Mouse (Mus musculus): ENCODE measurements around the gene Rnaseh2a.
"Not testable (repeated sequence)": the region's sequence is repeated elsewhere in the genome, so short reads cannot be mapped to it uniquely, and the experiment has no call there.

Rnaseh2a gene

GRCm38 (mm10) chr8:84934860-84935259 is 34.7 kb downstream of the Rnaseh2a start:
- no peak for DNase-seq (ENCODE audit: low spot score)

- DNase-seq (ENCODE audit: low spot score), result no peak
These were observed 35.6 kb downstream of the Rnaseh2a start for GRCm38 (mm10) chr8:84933767-84934559.

GRCm38 (mm10) chr8:84930582-84930981 is 39.0 kb downstream of the Rnaseh2a start:
- no peak for DNase-seq (ENCODE audit: low spot score)

GRCm38 (mm10) chr8:84928456-84929306 is 40.9 kb downstream of the Rnaseh2a start:
- DNase-seq (ENCODE audit: low spot score), result peak; percentile 85

GRCm38 (mm10) chr8:84927513-84927912 is 42.1 kb downstream of the Rnaseh2a start:
- DNase-seq (ENCODE audit: low spot score), result no peak

GRCm38 (mm10) chr8:84925557-84925956 is 44.0 kb downstream of the Rnaseh2a start:
- no peak for DNase-seq (ENCODE audit: low spot score)

GRCm38 (mm10) chr8:84921596-84921995 is 48.0 kb downstream of the Rnaseh2a start:
- DNase-seq (ENCODE audit: low spot score), result no peak

- DNase-seq (ENCODE audit: low spot score), result no peak
These were observed 50.9 kb downstream of the Rnaseh2a start for GRCm38 (mm10) chr8:84918646-84919045.

- no peak for DNase-seq (ENCODE audit: low spot score)
These were observed 51.8 kb downstream of the Rnaseh2a start for GRCm38 (mm10) chr8:84917781-84918180.

GRCm38 (mm10) chr8:84915269-84915668 is 54.3 kb downstream of the Rnaseh2a start:
- no peak for DNase-seq (ENCODE audit: low spot score)

- no peak for DNase-seq (ENCODE audit: low spot score)
These were observed 55.6 kb downstream of the Rnaseh2a start for GRCm38 (mm10) chr8:84913960-84914359.

GRCm38 (mm10) chr8:84913502-84913900 is 56.1 kb downstream of the Rnaseh2a start:
- DNase-seq (ENCODE audit: low spot score), result no peak

- DNase-seq (ENCODE audit: low spot score), result peak; percentile 83
These were observed 56.6 kb downstream of the Rnaseh2a start for GRCm38 (mm10) chr8:84912895-84913501.

GRCm38 (mm10) chr8:84912391-84912790 is 57.2 kb downstream of the Rnaseh2a start:
- DNase-seq (ENCODE audit: low spot score), result no peak

- no peak for DNase-seq (ENCODE audit: low spot score)
These were observed 57.7 kb downstream of the Rnaseh2a start for GRCm38 (mm10) chr8:84911854-84912253.

- DNase-seq (ENCODE audit: low spot score), result no peak
These were observed 59.0 kb downstream of the Rnaseh2a start for GRCm38 (mm10) chr8:84910551-84910950.

GRCm38 (mm10) chr8:84909949-84910348 is 59.6 kb downstream of the Rnaseh2a start:
- DNase-seq (ENCODE audit: low spot score), result no peak

- no peak for DNase-seq (ENCODE audit: low spot score)
These were observed 60.3 kb downstream of the Rnaseh2a start for GRCm38 (mm10) chr8:84909162-84909767.

GRCm38 (mm10) chr8:84908421-84909161 is 61.0 kb downstream of the Rnaseh2a start, which contains the start of gene Dnase2a:
TSS of gene Dnase2a (plus strand) at chr8:84908560.
- DNase-seq (ENCODE audit: low spot score), result peak; percentile 97

GRCm38 (mm10) chr8:84907979-84908378 is 61.6 kb downstream of the Rnaseh2a start:
- not testable (repeated sequence) for DNase-seq (ENCODE audit: low spot score)

GRCm38 (mm10) chr8:84907493-84907892 is 62.1 kb downstream of the Rnaseh2a start:
- no peak for DNase-seq (ENCODE audit: low spot score)

Data from testis, postnatal 10 days (tissue).